Mouse (Mus musculus): Measurements from ENCODE around the gene Opa1. TPM values are rescaled to one million over a fixed set of nuclear protein-coding genes. Genes with fewer than 3 reads are reported as not detected.

Gene Opa1
- polyA plus RNA-seq, 1 experiment from 2014 or later, result 51.4 TPM

DNA sequence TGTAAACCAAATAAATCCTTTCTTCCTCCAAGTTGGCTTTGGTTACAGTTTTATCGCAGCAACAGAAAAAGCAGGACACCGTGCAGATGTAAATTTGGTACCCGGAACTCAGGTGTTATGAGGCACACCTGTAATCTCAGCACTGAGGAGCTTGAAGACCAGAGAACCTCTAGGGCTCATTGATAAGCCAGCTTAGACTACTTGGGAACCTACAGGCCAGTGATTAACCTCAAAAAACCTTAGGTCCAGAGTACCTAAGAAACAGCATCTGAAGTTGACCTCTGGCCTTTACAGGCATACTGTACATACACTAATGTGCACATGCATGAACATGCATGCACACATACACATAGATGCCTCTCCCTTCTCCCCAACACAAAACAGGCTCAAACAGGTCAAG, 94.1 kb downstream of the Opa1 start:
- peaks cover 7% of the 10 kb centered on the region for H3K9me3 ChIP-seq (replicated peaks)
- H3K27ac ChIP-seq (ENCODE audit: poor library complexity, severe bottlenecking), result no peak overlapping the region
- no peaks in the 10 kb centered on the region for H3K4me1 ChIP-seq (replicated peaks)
- H3K4me2 ChIP-seq, result no peak overlapping the region
- H3K27me3 ChIP-seq (replicated peaks), result no peaks in the 10 kb centered on the region
- no peak overlapping the region for H3K4me3 ChIP-seq
- no peaks in the 10 kb centered on the region for H3K36me3 ChIP-seq
- ATAC-seq (ENCODE audit: insufficient number of reproducible peaks, low FRiP score), result no peak
- no peak overlapping the region for H3K9ac ChIP-seq
- WGBS, result 93% methylated on average over 3 of the region's 3 CpGs

DNA sequence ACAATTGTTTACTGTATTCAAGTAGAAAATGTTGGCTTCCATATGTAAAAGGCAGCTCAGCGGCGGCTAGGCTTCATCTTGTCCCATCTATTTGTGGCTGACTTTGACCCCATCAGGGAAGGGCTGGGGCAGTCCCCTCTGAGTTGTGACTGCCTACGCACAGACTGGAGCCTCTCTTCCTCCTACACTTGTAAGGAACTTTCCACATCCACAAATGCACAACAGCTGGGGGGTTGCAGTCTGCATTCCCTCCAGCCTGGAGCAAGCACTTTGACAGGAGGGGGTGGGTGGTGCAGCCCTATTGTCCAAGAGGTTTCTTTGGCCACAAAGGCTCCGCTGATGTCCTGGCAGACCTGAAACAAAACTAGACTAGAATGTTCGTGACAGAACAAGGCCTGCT, 100.5 kb downstream of the Opa1 start:
- no peak overlapping the region for H3K4me2 ChIP-seq
- no peak for ATAC-seq (ENCODE audit: insufficient number of reproducible peaks, low FRiP score)
- no peak overlapping the region for H3K4me3 ChIP-seq
- H3K27me3 ChIP-seq (replicated peaks), result no peaks in the 10 kb centered on the region
- WGBS, result 66% methylated on average over 5 of the region's 5 CpGs
- H3K27ac ChIP-seq (ENCODE audit: poor library complexity, severe bottlenecking), result no peak overlapping the region
- H3K9me3 ChIP-seq (replicated peaks), result peaks cover 4% of the 10 kb centered on the region; the same call in 1 of the 2 replicates
- no peaks in the 10 kb centered on the region for H3K36me3 ChIP-seq
- H3K4me1 ChIP-seq (replicated peaks), result peaks cover 20% of the 10 kb centered on the region
- H3K9ac ChIP-seq, result no peak overlapping the region

DNA sequence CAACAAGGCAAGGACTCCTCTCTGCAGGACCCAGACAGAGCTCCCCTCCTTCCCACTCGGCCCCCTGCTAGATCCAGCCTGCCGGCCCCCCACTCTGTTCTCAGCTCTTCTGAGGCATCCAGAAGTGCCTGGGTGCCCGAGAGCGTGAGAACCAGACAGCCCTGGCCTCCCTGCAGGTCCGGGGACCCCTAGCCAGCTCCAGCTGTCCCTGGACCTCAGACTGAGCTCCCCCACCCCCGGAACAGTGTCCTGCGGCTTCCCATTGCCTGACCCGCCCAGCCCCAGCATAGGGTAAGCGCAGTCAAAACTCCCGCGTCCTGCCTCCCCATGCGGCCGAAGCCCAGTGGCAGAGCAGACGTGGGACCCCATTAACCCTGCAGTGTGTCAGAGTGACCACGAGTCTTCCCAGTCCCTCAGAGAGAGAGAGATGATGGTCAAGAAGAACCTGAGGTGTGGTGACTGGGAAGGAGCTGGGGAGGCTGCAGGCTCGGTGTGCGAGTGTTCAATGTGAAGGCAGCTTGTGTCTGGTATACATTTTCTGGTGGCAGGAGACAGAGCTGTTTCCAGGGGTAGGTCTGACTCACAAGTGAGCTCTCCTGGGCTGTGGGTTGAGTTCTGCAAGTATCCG, 101.5 kb downstream of the Opa1 start:
- Histone ChIP-seq H3K9ac (no peak overlapping the region), H3K4me2 (no peak overlapping the region), H3K4me3 (no peak overlapping the region), H3K27ac (ENCODE audit: poor library complexity, severe bottlenecking) (no peak overlapping the region), H3K36me3 (no peaks in the 10 kb centered on the region), H3K4me1 (replicated peaks) (peaks cover 20% of the 10 kb centered on the region), H3K27me3 (replicated peaks) (no peaks in the 10 kb centered on the region), H3K9me3 (replicated peaks) (peaks cover 4% of the 10 kb centered on the region; the same call in 1 of the 2 replicates)
- ATAC-seq (ENCODE audit: insufficient number of reproducible peaks, low FRiP score), result no peak
- 67% methylated on average over 18 of the region's 18 CpGs for WGBS

DNA sequence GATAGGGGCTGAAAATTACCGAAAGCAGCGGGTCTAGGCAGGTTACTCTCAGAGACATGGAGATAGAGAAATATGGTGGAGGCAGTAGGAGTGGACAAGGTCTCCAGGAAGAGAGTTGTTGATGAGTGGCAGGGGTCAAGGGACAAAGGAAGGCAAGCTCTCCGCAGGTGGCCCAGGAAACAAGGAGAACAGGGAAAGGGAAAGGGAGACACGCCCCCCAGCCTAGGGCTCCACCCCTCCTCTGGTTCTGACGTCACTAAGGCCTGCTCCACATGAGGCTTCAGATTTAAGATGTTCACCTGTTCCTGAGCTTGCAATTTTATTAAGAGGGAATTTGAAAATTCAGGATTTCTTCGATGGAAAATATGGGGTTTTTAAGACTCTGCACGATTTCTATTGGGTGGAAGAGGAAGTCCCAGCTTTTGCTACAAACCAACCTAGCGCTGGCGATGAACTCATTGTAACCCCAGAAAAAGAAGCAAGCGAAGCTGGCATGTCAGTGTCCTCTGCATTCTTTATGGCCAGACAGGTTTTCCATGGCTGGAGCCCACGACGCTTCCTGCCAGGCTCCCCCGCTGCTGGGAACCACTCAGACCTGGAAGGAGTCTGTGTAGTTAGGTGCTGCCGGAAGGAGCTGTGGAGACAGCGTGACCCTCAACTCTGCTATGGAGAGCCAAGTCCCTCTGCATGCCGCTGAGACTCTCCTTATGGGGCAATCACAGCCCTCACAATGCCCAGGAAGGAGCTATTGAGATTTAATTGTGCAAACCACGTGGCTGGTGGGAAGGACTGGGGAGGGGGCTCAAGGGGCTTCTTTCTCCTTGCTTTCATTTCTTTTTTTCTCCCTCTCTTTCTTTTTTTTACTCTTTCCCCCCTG, 103.7 kb downstream of the Opa1 start:
- Histone ChIP-seq H3K4me3 (no peak overlapping the region), H3K27me3 (replicated peaks) (no peaks in the 10 kb centered on the region), H3K27ac (ENCODE audit: poor library complexity, severe bottlenecking) (no peak overlapping the region), H3K36me3 (no peaks in the 10 kb centered on the region), H3K9ac (no peak overlapping the region), H3K4me1 (replicated peaks) (peaks cover 20% of the 10 kb centered on the region), H3K9me3 (replicated peaks) (no peaks in the 10 kb centered on the region), H3K4me2 (peak overlapping the region; percentile 6)
- ATAC-seq (ENCODE audit: insufficient number of reproducible peaks, low FRiP score), result 0 out of 2 replicates have a peak, but pooled peaks have one; percentile 43
- 37% methylated on average over 17 of the region's 17 CpGs for WGBS

DNA sequence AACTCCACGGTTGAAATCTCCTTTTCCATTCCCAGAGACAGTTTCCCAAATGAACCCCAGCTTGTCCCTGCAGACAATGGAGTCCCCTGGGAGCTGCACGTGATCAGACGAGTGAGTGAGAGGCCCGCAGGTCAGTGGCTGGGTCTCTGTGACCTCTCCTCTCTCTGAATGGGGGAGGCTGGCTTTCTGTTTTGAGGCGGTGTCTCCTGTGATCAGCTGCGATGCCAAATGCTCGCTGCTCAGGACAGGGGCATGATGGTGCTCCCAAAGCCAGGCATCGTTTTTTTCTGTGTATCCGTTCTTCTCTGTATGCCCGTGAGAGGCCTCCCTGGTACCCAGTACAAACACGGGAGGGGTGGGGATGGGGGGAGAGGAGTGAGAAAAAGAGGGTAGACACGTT, 104.4 kb downstream of the Opa1 start:
- ATAC-seq (ENCODE audit: insufficient number of reproducible peaks, low FRiP score), result no peak
- H3K4me2 ChIP-seq, result peak overlapping the region; percentile 46
- H3K4me3 ChIP-seq, result no peak overlapping the region
- H3K27ac ChIP-seq (ENCODE audit: poor library complexity, severe bottlenecking), result no peak overlapping the region
- H3K27me3 ChIP-seq (replicated peaks), result no peaks in the 10 kb centered on the region
- no peak overlapping the region for H3K9ac ChIP-seq
- no peaks in the 10 kb centered on the region for H3K9me3 ChIP-seq (replicated peaks)
- H3K4me1 ChIP-seq (replicated peaks), result peaks cover 20% of the 10 kb centered on the region
- 15% methylated on average over 12 of the region's 12 CpGs for WGBS
- H3K36me3 ChIP-seq, result no peaks in the 10 kb centered on the region

DNA sequence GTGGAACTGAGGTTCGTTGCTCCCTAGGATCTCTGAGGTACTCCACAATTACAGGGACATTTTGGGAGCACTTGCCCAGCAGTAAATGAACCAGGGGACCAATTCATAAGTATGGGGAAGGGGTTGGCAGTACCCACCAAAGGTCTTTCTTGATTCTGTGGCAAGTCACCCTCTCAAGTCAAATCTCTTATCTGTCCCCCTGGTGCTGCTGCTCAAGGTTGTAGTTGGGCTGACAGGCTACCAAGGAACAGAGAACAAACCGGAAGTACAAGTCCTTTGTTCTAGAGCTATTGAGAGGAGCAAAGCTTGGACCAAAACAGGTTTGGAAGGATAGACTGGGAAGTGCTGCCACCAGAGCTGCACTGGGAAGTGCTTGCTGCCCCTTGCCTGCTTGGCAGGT, 105.0 kb downstream of the Opa1 start:
- 51% methylated on average over 2 of the region's 2 CpGs for WGBS
- ATAC-seq (ENCODE audit: insufficient number of reproducible peaks, low FRiP score), result no peak
- Histone ChIP-seq H3K4me1 (replicated peaks) (peaks cover 20% of the 10 kb centered on the region), H3K27ac (ENCODE audit: poor library complexity, severe bottlenecking) (no peak overlapping the region), H3K27me3 (replicated peaks) (no peaks in the 10 kb centered on the region), H3K9ac (no peak overlapping the region), H3K36me3 (no peaks in the 10 kb centered on the region), H3K4me2 (no peak overlapping the region), H3K4me3 (no peak overlapping the region), H3K9me3 (replicated peaks) (no peaks in the 10 kb centered on the region)

DNA sequence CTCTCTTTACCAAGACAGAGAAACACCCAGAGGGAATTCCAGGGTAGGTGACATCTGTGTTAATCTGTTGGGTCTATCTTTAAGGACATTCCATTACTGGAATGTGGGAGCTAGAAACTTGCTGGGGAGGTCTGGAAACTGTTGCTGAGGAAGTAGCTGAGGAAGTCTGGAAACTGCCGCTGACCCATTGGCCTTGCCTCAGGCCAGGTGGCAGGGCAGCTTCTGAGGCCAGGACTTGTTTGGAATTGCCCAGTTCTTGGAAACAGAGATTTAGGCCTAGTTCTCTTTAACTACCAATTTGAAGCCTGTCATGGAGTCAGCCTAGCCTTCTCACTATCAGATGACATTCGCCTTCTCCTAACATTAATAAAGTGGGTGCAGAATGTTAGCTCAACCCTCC, 105.5 kb downstream of the Opa1 start:
- no peak overlapping the region for H3K4me3 ChIP-seq
- WGBS, result 82% methylated on average over 2 of the region's 2 CpGs
- H3K9me3 ChIP-seq (replicated peaks), result no peaks in the 10 kb centered on the region
- H3K36me3 ChIP-seq, result no peaks in the 10 kb centered on the region
- H3K4me1 ChIP-seq (replicated peaks), result peaks cover 20% of the 10 kb centered on the region
- no peak overlapping the region for H3K9ac ChIP-seq
- no peak for ATAC-seq (ENCODE audit: insufficient number of reproducible peaks, low FRiP score)
- no peak overlapping the region for H3K27ac ChIP-seq (ENCODE audit: poor library complexity, severe bottlenecking)
- no peak overlapping the region for H3K4me2 ChIP-seq
- H3K27me3 ChIP-seq (replicated peaks), result no peaks in the 10 kb centered on the region

DNA sequence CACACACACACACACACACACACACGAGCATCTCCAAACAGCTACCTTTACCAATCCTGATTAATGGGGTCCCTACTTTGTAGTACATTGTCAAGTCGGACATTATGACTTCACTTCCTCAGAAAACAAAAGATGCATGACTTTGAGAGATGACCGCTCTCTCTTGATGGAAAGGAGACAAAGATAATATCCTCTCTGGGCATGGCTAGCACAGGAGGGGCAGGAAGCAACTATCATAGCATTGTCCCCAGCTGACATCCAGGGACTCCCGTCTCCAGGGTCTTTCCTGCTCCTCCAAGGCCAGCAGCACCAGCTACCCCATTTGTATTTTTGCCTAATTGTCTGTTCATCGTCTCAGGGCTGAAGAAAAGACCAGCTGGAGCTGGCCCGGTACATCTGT, 107.0 kb downstream of the Opa1 start:
- no peaks in the 10 kb centered on the region for H3K9me3 ChIP-seq (replicated peaks)
- H3K4me2 ChIP-seq, result no peak overlapping the region
- H3K4me1 ChIP-seq (replicated peaks), result peaks cover 20% of the 10 kb centered on the region
- H3K36me3 ChIP-seq, result no peaks in the 10 kb centered on the region
- no peak overlapping the region for H3K4me3 ChIP-seq
- H3K27me3 ChIP-seq (replicated peaks), result no peaks in the 10 kb centered on the region
- no peak overlapping the region for H3K27ac ChIP-seq (ENCODE audit: poor library complexity, severe bottlenecking)
- no peak overlapping the region for H3K9ac ChIP-seq
- whole genome bisulfite sequencing, result 57% methylated on average over 6 of the region's 6 CpGs
- no peak for ATAC-seq (ENCODE audit: insufficient number of reproducible peaks, low FRiP score)

DNA sequence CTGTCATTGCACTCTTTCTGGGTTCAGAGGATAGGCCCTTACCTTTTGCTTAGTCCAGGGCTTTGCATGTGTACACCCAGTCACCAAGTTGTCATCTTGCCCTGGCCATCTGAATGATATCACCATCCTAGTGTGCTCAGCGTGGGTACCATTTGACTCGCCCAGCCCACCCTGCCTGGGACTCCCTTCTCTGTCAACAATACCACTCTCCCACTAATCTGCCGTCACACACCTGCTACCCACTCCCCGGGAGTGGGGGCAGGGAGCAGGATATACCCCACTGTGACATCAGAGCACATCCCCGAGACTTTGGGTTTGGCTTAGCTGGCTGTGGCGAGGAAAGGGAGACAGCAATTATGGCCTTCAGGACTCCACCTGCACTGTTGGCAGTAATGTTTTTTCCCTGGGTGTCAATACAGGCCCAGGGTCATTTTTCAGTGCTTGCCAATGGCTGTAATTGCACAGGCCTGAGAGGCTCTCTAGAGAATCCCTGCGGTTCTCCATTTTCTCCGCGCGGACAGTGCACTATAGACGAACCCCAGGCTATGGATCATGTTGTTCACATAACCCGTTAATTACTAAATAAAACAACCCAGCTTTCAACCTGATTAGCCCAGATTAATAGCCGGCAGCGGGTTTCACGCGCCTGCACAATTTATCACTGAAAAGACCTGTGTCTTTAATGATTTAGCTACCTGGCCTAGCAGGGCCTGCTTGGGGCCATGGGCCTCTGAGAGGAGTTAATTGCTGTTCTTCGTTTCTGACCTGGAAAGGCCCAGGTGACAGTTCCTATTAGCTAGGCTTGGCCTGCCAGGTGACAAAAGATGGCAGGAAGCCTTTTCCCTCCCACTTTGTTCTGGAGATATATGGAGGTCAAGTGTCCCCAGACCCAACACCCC, 109.1 kb downstream of the Opa1 start:
- no peak for ATAC-seq (ENCODE audit: insufficient number of reproducible peaks, low FRiP score)
- WGBS, result 83% methylated on average over 17 of the region's 17 CpGs
- H3K9ac ChIP-seq, result no peak overlapping the region

DNA sequence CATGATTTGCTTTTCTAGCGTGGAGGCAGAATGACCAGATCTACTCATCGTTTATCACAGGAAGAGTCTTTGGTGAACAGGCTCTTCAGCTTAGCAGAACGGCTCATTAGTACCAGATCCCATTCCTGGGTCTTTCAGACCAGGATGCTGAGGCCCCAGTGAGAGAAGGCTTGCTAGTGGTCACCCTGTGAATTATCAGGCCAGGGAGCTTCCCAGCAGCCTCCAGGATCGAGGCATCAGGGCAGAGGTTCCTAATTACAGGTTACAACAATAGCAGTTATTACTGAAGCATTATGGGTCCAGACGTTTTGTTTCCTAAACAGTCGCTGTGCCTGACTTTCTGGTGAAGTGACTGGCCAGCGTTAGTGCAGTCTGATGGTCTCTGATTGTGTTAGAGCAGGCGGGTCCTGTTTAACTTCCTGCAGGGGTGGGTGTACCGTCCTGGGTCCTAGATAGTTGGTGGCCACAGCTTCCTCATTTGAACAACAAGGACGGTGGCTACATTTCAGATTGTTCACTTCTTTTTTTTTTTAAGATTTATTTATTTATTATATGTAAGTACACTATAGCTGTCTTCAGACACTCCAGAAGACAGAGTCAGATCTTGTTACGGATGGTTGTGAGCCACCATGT, 110.2 kb downstream of the Opa1 start:
- Histone ChIP-seq H3K9me3 (replicated peaks) (no peaks in the 10 kb centered on the region), H3K4me3 (no peak overlapping the region), H3K27me3 (replicated peaks) (no peaks in the 10 kb centered on the region), H3K9ac (no peak overlapping the region), H3K27ac (ENCODE audit: poor library complexity, severe bottlenecking) (no peak overlapping the region), H3K36me3 (no peaks in the 10 kb centered on the region), H3K4me2 (no peak overlapping the region), H3K4me1 (replicated peaks) (peaks cover 16% of the 10 kb centered on the region)
- no peak for ATAC-seq (ENCODE audit: insufficient number of reproducible peaks, low FRiP score)
- 67% methylated on average over 11 of the region's 11 CpGs for WGBS

More for the DNA sequence above, 109.1 kb downstream of the Opa1 start:
- H3K4me3 ChIP-seq, result no peak overlapping the region
- no peaks in the 10 kb centered on the region for H3K27me3 ChIP-seq (replicated peaks)
- no peaks in the 10 kb centered on the region for H3K9me3 ChIP-seq (replicated peaks)
- H3K36me3 ChIP-seq, result no peaks in the 10 kb centered on the region
- no peak overlapping the region for H3K4me2 ChIP-seq
- peaks cover 16% of the 10 kb centered on the region for H3K4me1 ChIP-seq (replicated peaks)
- no peak overlapping the region for H3K27ac ChIP-seq (ENCODE audit: poor library complexity, severe bottlenecking)

Measured in heart, embryonic 12.5 days (tissue).